Mouse (Mus musculus): ENCODE results near the gene Lama4.

Gene Lama4

DNA sequence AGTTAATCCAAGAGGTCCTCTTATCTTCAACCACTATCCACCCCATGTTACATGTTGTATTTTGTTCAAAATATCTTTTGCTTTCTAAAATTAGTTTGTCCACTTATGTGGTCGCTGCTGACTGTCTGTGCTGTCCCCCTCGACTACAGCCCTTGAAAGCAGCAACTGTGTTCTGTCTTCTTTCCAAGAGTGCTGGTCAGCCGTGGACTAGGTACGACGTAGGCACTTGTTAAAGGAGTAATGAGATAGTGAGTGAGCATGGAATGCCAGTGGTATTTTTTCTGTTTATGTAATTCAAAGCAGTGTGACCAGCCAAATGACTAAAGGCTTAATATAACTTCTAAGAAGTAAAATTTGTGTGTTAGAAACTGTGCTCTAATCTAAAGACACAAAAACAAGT lies 90.7 kb downstream of the Lama4 start:
- DNase-seq, result no peak

DNA sequence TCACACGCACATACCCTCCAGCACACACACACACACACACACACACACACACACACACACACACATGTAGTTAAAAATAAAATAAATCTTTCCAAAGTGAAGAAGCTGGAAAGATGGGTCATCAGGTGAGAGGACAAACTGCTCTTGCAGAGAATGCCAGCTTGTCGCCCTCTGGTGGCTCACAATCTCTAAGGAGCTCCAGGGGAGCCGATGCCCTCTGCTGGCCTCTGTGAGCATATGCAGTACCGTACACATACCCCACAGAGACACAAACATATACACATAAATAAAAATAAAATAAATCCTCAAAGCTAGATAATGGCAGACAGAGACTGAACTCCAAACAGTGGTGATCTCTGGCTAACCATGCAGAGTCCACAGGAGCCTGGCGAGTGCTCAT lies 99.4 kb downstream of the Lama4 start:
- DNase-seq, result peak; percentile 29

DNA sequence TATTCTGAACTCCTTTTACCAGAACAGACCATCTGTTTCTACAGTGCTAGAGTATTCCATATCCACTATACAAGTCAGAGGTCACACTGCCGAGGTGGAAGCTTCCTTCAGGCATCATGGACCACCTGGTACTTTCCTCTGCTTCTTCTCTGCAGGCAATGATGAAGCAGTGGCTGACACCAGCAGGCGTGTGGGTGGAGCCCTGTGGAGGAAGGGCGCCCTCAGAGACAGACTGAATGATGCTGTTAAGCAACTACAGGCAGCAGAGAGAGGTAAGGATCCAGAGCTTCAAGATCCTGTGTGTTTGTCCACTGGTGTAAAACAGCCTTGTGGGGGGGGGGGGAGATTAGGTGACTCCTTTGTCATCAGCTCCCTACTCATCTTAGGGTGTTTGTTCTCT lies 100.1 kb downstream of the Lama4 start:
- DNase-seq, result no peak

DNA sequence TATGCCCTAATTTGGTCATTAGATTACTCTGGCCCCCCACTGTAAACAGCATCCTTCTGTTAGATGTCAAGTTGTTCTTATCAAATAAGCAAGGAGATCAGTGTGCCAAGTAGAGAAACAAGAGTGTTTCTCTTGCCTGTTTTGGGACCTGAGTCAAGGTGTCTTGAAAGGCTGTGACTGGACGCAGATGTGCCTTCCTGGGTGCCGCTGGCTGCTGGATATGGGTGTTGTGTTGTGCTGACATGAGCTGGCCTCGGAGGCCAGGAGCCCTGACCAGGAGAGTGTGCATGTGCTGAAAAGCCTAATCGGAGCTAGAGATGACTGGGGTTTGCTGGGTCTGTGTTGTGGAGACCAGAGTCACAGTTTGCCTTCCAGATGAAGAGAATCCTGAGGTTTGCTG lies 100.7 kb downstream of the Lama4 start:
- DNase-seq, result no peak

DNA sequence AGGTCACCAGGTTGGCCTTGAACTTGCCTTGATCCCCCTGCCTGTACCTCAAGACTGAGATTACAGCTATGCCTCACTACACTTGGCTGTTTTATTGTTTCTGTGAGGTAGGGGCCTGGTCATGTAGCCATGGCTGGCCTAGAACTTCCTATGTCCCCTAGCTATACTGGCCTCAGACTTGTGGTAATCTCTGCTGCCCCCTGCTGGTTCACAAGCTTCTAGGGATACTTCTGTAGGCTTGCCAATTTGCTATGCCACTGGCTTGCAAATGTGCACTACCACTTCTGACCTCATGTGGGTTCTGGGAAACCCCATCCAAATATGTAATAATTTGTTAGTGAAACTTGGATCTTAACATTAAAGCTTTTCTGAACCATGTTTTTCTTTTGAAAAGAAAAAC lies 101.6 kb downstream of the Lama4 start:
- peak; percentile 85 for DNase-seq

DNA sequence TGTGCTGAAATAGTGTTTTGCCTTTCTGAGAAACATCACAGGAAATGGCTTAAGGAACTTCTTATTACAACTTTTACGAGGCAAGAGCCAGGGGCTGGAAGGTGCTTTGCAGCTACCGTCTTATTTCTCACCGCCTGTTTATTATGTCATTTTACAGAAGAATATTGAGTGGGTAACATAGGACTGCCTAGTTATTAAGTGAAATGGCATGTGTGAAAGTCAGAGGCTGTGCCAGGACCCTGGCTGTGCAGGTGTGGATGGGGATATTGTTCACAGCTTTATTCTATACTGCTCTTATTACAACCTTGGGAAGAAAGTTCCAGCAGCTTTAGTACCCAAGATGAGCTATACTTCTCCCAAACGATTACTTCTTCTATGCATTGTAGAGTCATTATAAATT lies 106.7 kb downstream of the Lama4 start:
- no peak for DNase-seq

DNA sequence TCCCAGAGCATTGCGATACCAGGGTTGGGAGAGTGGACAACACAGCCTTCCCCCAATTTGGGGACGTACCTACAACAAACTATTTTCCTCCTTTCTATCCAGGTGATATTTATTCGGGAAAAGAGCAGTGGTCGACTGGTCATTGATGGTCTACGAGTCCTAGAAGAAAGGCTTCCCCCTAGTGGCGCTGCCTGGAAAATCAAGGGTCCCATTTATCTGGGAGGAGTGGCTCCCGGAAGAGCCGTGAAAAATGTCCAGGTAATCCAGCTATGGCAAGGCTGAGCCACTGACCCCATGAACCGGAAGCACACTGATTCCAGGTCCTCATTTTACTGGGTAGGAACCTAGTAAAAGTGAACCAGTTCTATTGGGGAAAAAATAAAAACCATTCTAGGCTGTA lies 131.7 kb downstream of the Lama4 start:
- DNase-seq, result peak; percentile 45

DNA sequence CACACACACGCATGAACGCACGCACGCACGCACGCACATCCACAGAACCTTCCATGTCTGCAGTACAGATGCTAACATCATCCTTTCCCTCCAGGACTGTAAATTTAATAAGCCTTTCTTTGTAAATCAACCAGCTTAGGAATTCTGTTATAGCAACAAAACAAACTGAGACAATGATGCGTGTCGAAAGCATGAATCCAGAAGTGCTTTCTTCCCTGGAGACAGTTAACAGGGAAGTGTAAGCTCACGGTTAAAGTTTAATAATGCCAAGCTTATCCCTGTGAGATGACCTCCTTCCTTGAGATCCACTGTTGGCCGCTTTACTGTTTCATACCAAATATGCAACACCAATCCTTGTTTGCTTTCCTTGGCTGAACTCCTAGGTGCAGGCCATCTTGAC lies 133.4 kb downstream of the Lama4 start:
- no peak for DNase-seq

DNA sequence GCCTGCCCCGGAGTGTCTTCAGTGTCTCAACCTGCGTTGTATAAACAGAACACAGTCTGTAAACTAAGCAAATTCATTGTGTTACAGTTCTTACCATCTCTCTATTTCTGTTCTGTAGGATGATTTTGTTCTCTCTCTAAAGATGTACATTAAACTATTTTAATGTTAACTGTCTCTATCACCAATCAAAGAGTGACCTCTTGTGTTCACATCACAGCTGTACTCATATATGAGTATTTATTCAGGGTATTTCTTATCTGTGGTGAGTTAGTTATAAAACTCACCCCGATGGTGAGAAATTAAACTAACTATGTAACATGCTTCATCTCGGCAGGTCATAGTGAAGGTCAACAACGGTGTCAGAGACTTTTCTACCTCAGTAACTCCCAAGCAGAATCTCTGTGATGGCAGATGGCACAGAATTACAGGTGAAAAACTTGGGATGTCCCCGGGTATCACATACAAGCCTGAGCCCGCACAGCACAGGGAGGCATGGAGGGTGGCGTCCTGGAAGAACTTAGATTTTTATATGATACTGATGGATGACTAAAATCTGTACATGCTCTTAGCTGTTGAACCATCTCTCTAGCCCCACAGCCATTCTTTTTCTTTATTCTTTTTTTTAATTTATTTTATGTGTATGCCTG lies 139.6 kb downstream of the Lama4 start:
- DNase-seq, result no peak

DNA sequence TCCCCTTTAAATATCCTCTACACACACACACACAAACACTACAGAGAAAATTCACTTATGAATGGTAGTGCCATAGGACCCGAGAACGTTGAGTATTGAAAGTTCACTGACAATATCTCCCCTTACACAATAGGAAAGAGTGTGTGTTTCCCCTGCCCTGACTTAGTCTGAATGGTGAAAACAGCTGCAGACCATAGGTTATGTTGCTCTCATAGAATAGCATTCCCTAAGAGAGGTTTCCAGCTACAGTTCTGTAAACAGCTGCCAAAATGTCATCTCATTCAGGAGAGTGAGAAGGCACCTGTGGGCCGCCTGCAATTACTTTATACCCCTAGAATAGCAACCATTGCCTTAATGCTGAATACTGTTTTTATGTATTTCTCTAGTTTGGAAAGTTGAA lies 141.1 kb downstream of the Lama4 start:
- no peak for DNase-seq

DNA sequence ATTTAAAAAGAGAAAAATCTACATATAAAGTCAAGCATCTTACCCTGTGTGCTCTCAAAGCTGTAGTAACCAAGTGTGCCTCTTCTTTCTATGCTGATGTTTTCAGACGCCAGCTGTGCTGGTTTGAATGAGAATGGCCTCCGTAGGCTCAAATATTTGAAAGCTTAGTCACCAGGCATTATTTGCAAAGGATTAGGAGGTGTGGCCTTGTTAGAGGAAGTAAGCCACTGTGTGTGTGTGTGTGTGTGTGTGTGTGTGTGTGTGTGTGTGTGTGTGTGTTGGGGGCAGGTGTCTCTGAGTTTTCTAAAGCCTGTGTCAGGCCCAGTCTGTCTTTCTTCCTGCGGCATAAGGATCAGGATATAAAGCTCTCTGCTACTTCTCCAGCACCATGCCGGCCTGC lies 141.6 kb downstream of the Lama4 start:
- no peak for DNase-seq

DNA sequence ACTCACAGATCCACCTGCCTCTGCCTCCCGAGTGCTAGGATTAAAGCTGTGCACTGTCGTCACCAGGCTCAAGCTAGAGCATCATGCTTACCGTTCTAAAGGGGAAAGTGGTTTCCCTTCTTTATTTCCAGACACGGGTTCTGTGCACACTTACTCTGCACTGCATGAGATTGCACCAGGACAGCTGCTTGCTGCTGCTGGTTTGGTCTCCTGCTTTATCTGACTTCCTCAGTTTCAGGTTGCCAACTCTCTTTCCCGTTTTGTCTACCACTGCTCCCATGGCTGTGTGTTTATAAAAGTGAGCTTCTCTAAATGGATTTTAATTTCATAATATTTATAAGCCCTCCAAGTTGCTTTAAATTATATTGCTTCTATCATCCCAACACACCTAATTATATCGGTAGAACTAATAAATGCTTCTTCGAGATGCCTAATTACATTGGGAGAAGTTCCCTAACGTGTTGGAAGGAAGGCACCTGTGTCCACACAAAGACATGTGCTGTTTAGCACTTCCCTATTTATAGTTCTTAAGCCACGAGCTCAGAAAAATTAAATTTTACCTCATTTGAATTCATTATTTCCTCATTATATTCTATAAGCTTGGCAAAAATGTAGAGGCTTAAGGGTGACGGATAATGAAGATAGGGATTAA lies 143.6 kb downstream of the Lama4 start:
- no peak for DNase-seq

DNA sequence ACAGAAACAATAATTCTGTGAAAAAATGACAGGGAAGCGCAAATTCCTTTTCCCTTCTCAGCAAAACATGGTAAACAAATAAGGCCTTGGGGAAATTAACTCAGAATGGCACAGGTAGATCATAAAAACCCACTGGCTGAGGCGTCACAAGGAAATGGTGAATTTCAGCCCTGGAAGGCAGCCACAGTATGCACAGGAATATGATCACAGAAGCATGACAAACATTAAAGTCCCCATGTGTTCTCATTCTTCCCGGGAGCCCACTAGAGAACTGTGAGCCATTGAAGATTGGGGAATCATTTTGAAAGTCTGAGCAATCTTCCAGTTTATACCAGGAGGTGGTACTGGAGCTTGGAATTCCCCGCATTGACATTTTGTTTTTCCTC lies 144.2 kb downstream of the Lama4 start:
- DNase-seq, result no peak

DNA sequence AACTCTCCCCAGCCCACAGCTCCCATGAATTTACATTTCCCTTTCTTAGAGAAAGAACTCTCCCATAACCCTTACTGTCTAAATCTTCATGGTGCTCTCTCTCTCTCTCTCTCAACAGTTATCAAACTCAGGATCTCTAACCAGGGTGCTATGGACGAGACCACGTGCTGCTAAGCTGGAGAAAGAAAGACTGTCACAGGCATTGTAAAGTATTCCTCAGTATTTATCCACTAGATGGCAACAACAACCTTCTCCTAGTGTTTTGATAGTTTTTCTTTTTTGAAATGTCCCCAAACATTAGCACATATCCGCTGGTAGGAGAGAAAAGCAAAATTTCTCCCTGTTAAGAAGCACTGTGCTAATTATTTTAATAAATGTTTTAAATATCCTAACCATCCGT lies 156.1 kb downstream of the Lama4 start:
- no peak for DNase-seq

DNA sequence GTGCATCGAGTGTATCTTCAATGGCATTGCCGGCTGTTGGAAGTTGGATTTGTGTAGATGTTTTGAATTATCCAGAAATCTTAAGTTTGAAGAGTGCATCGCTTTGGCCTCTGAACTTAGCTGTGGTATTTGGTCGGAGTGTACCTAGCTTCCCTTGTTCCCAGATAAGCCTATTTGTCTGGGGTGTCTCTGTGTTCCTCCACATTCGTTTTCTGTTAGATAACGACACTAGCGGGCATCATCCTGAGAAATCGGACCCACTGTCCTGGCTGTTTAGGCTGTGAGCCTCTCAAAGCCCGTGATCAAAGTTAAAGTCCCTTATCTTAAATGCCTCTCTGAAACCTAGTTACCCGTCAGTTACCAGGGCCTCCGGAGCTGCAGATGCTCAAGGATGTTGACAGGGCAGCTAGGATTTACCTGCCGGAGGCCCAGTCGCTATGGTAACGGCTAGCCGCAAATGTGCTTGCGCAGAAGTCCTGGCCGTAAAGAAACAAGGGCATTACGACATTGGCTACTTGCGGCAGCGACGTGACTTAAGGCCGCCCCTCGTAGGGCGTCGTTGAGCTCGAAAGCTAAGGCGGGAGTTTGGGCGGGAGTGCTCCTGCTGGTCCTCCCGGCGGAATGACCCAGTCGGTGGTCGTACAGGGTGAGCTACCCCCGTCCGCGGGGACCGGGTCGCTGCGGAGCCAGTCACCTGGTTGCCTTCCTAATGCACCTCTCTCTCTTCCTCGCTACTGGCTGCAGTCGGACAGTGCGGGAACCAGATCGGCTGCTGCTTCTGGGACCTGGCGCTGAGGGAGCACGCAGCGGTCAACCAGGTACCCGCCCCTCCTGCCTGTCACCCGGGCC lies 168.4 kb downstream of the Lama4 start, which contains the start of the genes Fam229b and Tube1:
Gene Fam229b (minus strand): TSS at position 453 of the 849 bp plus-strand sequence.
Gene Tube1 (plus strand): TSS at position 515 of the 849 bp plus-strand sequence.
- peak; percentile 88 for DNase-seq

DNA sequence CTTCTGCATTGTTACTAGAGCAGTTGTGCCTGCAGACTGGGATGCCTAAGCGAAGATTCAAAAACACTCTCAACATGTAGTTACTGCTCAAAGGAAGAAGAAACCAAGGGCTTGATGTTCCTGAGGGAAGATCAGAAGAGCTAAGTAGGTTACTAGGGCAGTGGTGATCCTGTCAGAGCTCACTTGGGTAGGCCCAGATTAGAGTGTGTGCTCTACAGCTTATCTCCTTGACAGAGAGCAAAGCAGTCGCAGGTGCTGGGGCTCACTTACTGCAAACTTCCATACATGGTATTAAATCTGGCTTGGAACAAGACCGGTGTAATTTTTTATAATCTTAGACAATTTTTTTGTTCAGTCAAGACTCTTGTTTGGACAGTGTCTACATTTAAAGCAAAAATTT lies 172.5 kb downstream of the Lama4 start:
- no peak for DNase-seq

DNA sequence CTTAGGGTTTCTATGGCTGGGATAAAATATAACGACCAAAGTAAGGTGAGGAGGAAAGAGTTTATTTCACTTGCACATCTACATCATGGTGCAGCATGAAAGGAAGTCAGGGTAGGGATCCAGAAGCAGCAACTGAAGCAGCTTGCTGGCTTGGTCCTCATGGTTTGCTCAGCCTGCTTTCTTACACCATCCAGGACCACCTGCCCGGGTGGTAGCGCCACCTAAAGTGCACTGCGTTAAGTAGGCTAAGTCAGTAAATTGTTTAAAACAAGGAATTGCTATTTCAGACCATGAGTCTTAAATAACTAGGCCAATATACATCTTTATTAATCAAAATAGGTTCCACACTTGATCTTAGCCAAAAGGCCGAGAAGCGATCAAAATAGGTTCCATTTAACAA lies 173.4 kb downstream of the Lama4 start:
- DNase-seq, result no peak

DNA sequence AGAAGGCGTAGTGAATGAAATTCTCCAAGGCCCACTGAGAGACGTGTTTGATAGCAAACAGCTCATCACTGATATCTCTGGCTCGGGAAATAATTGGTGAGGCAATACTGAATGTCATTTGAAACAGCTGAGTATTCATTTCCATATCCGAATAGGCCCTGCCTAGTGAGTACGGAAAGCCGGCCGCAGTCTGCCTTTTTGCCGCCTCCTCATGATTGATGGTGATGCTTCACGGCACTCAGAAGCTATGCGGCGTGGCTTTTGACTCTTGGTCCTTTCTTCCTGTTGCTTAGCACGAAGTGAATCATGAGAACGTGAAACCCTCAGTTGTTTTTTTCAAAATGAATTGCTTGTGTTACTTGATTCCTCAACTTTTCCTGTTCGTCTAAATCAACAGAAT lies 175.5 kb downstream of the Lama4 start:
- no peak for DNase-seq

DNA sequence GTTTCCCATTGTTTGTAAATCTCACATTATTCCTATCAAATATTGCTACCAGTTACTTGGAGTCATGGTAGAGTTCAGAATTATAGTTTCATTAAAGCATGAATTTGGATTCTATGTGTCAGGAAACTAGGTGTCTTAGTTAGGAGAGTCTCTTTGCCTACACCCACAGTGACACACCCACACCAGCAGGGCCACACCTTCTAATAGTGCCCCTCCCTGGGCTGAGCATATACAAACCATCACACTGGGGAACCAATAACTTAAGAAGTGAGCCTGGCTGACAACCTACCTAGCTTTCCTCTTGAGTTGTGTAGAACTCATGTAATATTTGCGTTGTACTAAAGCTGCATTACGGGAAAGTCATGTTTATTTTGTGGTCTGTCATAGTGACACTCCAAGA lies 176.1 kb downstream of the Lama4 start:
- DNase-seq, result no peak

DNA sequence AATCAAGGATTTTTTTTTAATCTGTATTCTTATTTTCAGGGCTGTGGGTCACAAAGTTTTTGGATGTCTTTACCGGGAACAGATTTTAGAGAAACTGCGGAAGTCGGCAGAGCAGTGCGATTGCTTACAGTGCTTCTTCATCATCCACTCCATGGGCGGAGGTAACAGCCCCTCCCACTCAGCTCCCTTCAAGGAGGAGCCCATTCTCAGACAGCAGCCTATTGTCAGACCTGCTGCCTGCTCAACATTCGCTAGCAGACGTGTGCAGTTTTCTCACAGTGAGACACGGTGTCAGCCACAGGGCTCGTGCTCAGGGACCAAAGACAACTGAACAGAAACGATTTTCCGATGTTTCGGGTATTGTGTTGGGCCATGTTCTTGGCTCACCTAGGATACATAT lies 176.9 kb downstream of the Lama4 start:
- DNase-seq, result no peak

DNA sequence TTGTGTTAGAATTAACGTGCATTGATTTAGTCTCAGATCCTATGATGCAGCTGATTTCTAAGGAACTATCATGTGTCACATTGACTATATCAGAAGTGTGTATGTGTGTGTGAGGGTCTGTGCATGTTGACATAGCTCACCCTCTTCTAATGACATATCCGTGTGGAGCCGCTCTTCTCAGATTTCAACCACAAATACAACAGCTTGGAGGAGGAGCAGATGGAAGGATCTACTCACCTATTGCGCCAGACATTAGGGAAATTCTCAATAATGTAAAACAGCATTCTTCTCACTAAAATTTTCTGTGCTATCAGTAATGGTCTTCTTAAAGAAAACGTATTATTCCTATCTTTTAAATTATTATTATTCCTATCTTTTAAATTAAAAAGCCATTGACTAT lies 191.4 kb downstream of the Lama4 start:
- DNase-seq, result no peak

DNA sequence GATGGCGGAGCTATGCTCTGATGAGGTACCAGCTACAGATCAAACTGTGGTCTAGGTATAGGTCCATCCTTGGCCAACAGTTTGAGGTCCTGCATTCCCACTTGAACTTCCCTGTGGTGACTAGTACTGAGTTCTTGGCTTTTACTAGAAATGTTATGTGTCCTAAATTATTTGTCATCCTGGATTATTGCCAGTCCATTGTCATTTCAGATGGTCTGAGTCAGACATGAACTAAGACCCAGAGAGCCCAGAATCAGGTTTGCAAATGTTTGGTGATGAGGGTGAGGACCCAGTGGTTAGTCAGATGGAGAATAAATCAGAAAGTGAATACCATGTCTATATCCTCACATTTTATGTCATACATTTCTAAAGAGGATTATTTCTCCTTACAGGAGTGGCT lies 192.0 kb downstream of the Lama4 start:
- no peak for DNase-seq

DNA sequence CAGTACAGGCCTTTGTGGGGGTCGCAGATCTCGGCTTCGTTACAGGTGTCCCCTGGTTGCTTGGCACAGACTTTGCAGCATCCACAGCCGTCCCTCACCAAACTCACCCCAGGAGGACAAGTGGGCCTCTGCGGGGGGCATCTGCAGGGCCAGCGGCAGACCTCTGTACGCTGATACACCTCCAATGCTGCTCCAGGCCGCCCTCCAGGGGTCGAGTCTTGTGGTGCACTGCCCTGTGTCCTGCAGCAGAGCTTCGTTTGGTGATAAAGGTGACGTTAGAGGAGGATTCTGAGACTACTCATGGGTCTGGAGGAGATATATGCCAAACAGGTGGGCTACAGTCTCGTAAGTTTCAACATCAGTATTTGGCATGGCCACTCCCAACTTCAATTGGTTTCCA lies 193.0 kb downstream of the Lama4 start:
- no peak for DNase-seq
